Mouse (Mus musculus) heart, embryonic 11.5 days (tissue): ENCODE results near the gene Dab2. TPM values are rescaled to one million over a fixed set of nuclear protein-coding genes. Genes with fewer than 3 reads are reported as not detected.

Experiments
- ATAC-seq: fragments of 200-750 bp; cut with Nextera tagmentation; replicated peaks from 2 replicates; pipeline ENCODE4 v1.8.0; 2017; ENCODE audit warnings: moderate library complexity; ENCODE audit not compliant: insufficient number of reproducible peaks, low FRiP score, low TSS enrichment
- H3K27ac ChIP-seq: fragments of 300-500 bp; sonication (generic); 2 replicates; pipeline ENCODE4 v1.5.1; 2014; ENCODE audit warnings: mild to moderate bottlenecking, low read depth, low read length
- H3K27me3 ChIP-seq: fragments of 300-500 bp; sonication (generic); 2 replicates; pipeline ENCODE4 v1.6.1; 2014; ENCODE audit warnings: mild to moderate bottlenecking, low read length, mixed read lengths; ENCODE audit not compliant: control insufficient read depth, insufficient read depth
- H3K36me3 ChIP-seq: fragments of 300-500 bp; sonication (generic); 2 replicates; pipeline ENCODE4 v1.6.1; 2014; ENCODE audit warnings: mild to moderate bottlenecking, low read length, moderate library complexity, mixed read lengths; ENCODE audit not compliant: control insufficient read depth, insufficient read depth
- H3K4me1 ChIP-seq: fragments of 300-500 bp; sonication (generic); 2 replicates; pipeline ENCODE4 v1.6.1; 2014; ENCODE audit warnings: low read length; ENCODE audit not compliant: control insufficient read depth, insufficient read depth
- H3K4me2 ChIP-seq: fragments of 300-500 bp; sonication (generic); 2 replicates; pipeline ENCODE4 v1.6.1; 2014; ENCODE audit warnings: mild to moderate bottlenecking, moderate library complexity
- H3K4me3 ChIP-seq: fragments of 300-500 bp; sonication (generic); 2 replicates; pipeline ENCODE4 v1.5.1; 2014; ENCODE audit warnings: low read depth, low read length
- H3K9ac ChIP-seq: fragments of 300-500 bp; sonication (generic); 2 replicates; pipeline ENCODE4 v1.6.1; 2014; ENCODE audit warnings: mild to moderate bottlenecking, low read depth, low read length, moderate library complexity
- H3K9me3 ChIP-seq: fragments of 300-500 bp; sonication (generic); replicated peaks from 2 replicates; pipeline ENCODE4 v1.6.1; 2016; ENCODE audit warnings: low read length; ENCODE audit not compliant: control insufficient read depth
- WGBS: fragments of 180-500 bp; shearing (Covaris S2); extraction: QIAGEN DNeasy Blood & Tissue Kit; methylation state at CpG from one replicate; pipeline ENCODE4 v1.1.7; 2014; ENCODE audit not compliant: insufficient replicate concordance; 5-methylcytosine and 5-hydroxymethylcytosine counted together
- polyA plus RNA-seq: library from polyadenylated mRNA; unstranded; fragments of >200 nt; fragmentation: Nextera tagmentation; extraction: Ambion mirVana; gene quantifications from 2 replicates; pipeline ENCODE4 v1.2.1, GENCODE M21; 2014

Dab2 gene
- polyA plus RNA-seq, 1 experiment from 2014 or later: 46.0 TPM

DNA sequence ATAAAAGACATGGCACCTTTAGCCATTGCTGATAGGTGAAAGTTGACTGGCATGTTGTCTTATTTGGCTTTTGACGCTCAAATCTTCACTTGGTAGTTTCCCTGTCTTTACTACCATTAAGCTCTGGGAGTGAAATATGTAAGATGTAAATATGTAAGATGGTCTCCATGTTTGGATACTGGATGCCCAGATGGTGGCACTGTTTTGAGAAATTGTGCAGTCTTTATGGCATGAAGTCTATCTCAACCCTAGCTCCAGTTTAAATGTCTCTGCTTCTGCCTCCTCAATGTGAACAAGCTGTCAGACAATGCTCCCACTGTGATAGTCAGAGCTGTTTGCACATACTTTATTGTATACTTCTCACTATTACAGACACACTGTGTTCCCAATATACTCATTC is 169.3 kb downstream of the Dab2 start:
- Histone ChIP-seq H3K36me3 (no peaks in the 10 kb centered on the region), H3K9ac (no peak overlapping the region), H3K27ac (no peak overlapping the region), H3K27me3 (no peaks in the 10 kb centered on the region), H3K4me1 (no peaks in the 10 kb centered on the region), H3K9me3 (no peaks in the 10 kb centered on the region), H3K4me2 (no peak overlapping the region), H3K4me3 (no peak overlapping the region)
- 79% methylated on average over 1 of the region's 1 CpGs for WGBS
- no peak for ATAC-seq

DNA sequence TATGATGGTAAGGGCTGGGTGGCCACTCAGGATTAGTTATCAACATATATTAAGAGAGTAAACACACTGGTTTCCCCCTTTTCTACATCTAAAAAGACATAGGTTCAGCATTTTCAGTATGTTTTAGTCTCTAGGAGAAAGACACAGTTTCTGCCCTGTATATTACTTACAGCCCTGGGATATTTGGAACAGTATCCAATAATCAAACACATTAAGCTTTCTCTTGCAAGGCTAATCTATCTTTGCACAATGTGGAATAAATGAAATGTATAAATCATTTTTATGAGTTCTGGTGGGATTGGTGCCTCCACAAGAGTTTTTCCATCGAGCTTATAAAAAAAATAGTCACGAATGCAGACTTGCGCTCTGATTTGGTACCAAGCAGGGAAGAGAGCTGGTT is 169.8 kb downstream of the Dab2 start:
- Histone ChIP-seq H3K9me3 (no peaks in the 10 kb centered on the region), H3K36me3 (no peaks in the 10 kb centered on the region), H3K27ac (no peak overlapping the region), H3K4me3 (no peak overlapping the region), H3K27me3 (no peaks in the 10 kb centered on the region), H3K4me1 (no peaks in the 10 kb centered on the region), H3K9ac (no peak overlapping the region), H3K4me2 (no peak overlapping the region)
- no peak for ATAC-seq
- WGBS: 81% methylated on average over 3 of the region's 3 CpGs

DNA sequence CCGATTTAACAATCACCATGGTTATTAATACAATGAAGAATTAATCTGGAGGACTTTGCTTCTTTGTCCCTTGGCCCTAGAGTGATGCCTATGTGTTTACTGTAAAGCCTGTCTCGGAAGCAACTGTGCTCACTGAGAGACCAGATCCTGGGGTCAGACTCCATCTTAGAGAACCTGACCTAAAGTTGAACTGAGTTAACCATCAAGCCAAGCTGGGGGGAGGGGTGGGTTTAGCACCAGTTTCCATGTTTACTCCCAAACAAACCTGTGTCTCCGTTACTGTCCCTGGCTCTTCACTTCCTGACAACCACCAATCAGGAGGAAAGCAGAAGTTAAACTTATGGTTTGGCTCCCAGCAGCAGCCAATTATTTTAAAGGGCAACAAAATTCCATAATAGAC is 184.0 kb downstream of the Dab2 start:
- no peak overlapping the region for H3K4me2 ChIP-seq
- no peak for ATAC-seq
- no peaks in the 10 kb centered on the region for H3K4me1 ChIP-seq
- H3K4me3 ChIP-seq: no peak overlapping the region
- no peaks in the 10 kb centered on the region; the same call in 1 of the 2 replicates for H3K9me3 ChIP-seq
- H3K27me3 ChIP-seq: no peaks in the 10 kb centered on the region
- 71% methylated on average over 3 of the region's 3 CpGs for WGBS
- H3K36me3 ChIP-seq: no peaks in the 10 kb centered on the region
- H3K9ac ChIP-seq: no peak overlapping the region
- H3K27ac ChIP-seq: no peak overlapping the region

Other genes starting within 250 kb of the Dab2 start
- gene C9, start 145.5 kb downstream of the Dab2 start, polyA plus RNA-seq: not detected in 2 replicates
- 3.7 and 4.6 TPM in 2 replicates for gene Fyb, start 223.1 kb downstream of the Dab2 start, polyA plus RNA-seq